Mouse (Mus musculus) limb, embryonic 14.5 days (tissue): ENCODE results near the gene Grm1. TPM values are rescaled to one million over a fixed set of nuclear protein-coding genes. Genes with fewer than 3 reads are reported as not detected.

Experiments
- ATAC-seq: fragments of 200-750 bp; cut with Nextera tagmentation; 2 replicates; pipeline ENCODE4 v1.8.0; 2017; ENCODE audit warnings: low read depth, moderate number of reproducible peaks, moderate TSS enrichment; ENCODE audit not compliant: low FRiP score
- DNase-seq: peaks from one replicate; pipeline ENCODE4 v3.0.0-alpha.2; 2015; ENCODE audit warnings: low spot score
- H3K27ac ChIP-seq: fragments of 300-500 bp; sonication (generic); replicated peaks from 2 replicates; pipeline ENCODE4 v1.5.1; 2014; ENCODE audit warnings: low read depth, mild to moderate bottlenecking, low read length, moderate library complexity, mixed read lengths
- H3K27me3 ChIP-seq: fragments of 300-500 bp; sonication (generic); 2 replicates; pipeline ENCODE4 v1.6.1; 2014; ENCODE audit warnings: low read length, mixed read lengths; ENCODE audit not compliant: control insufficient read depth, insufficient read depth
- H3K36me3 ChIP-seq: fragments of 300-500 bp; sonication (generic); 2 replicates; pipeline ENCODE4 v1.6.1; 2014; ENCODE audit warnings: mild to moderate bottlenecking, low read length, moderate library complexity, mixed read lengths; ENCODE audit not compliant: control insufficient read depth, insufficient read depth
- H3K4me1 ChIP-seq: fragments of 300-500 bp; sonication (generic); 2 replicates; pipeline ENCODE4 v1.6.1; 2014; ENCODE audit warnings: antibody characterized with exemption, low read length, mixed read lengths; ENCODE audit not compliant: control insufficient read depth, insufficient read depth
- H3K4me2 ChIP-seq: fragments of 300-500 bp; sonication (generic); replicated peaks from 2 replicates; pipeline ENCODE4 v1.6.1; 2014; ENCODE audit warnings: low read depth, mild to moderate bottlenecking, low read length, moderate library complexity; ENCODE audit not compliant: severe bottlenecking
- H3K4me3 ChIP-seq: fragments of 300-500 bp; sonication (generic); replicated peaks from 2 replicates; pipeline ENCODE4 v1.5.1; 2014; ENCODE audit warnings: low read length
- H3K9ac ChIP-seq: fragments of 300-500 bp; sonication (generic); 2 replicates; pipeline ENCODE4 v1.6.1; 2014; ENCODE audit warnings: mild to moderate bottlenecking, low read depth, low read length, moderate library complexity; ENCODE audit not compliant: severe bottlenecking
- H3K9me3 ChIP-seq: fragments of 300-500 bp; sonication (generic); 2 replicates; pipeline ENCODE4 v1.6.1; 2016; ENCODE audit warnings: low read length; ENCODE audit not compliant: control insufficient read depth
- POLR2A ChIP-seq: fragments of 200-500 bp; IDR thresholded peaks from 2 replicates; pipeline ENCODE4 v1.8.0; 2012; ENCODE audit warnings: inconsistent platforms, mild to moderate bottlenecking, moderate library complexity, borderline replicate concordance; ENCODE audit not compliant: insufficient read depth, insufficient read length; ENCODE audit errors: extremely low read depth
- WGBS: fragments of 180-500 bp; shearing (Covaris S2); extraction: QIAGEN DNeasy Blood & Tissue Kit; methylation state at CpG from one replicate; pipeline ENCODE4 v1.1.7; 2014; 5-methylcytosine and 5-hydroxymethylcytosine counted together
- polyA plus RNA-seq, 2 experiments: library from polyadenylated mRNA; depleted of rRNA in 1 of 2; stranded (reverse) in 1 of 2; unstranded in 1 of 2; fragments of >200 nt; fragmentation: Nextera tagmentation in 1 of 2; extraction: Ambion mirVana in 1 of 2; gene quantifications; 2 replicates each; pipeline versions ENCODE4 v1.2.1 to v1.2.3; 2012 to 2014

The Grm1 gene
- polyA plus RNA-seq, 2 experiments: 0.08 to 0.19 TPM

DNA sequence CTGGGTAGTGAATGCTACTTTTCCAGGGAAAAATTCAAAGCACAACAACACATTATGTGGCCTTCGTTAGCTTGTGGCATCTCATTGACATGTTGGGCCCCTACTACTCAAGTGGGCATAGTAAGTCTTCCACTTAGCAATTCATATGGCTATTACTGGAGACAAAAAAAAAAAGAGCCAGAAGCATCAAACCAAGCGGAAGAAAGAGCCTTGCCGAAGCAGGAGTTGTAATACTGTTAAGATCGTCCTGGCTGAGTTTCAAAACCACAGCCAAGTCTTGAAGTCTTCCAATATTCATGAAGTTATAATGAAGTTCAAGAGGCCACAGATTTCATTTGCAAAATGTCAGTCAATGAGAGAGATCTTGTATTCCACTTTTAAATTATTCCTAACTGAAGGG is 319.1 kb downstream of the Grm1 start:
- Histone ChIP-seq H3K27ac (no peak overlapping the region), H3K9me3 (no peaks in the 10 kb centered on the region), H3K4me1 (no peaks in the 10 kb centered on the region; the same call in 1 of the 2 replicates), H3K4me3 (no peak overlapping the region), H3K27me3 (no peaks in the 10 kb centered on the region), H3K4me2 (no peak overlapping the region), H3K9ac (no peak overlapping the region), H3K36me3 (no peaks in the 10 kb centered on the region)
- no peak for TF ChIP-seq POLR2A
- 81% methylated on average over 4 of the region's 4 CpGs for WGBS
- DNase-seq: peak; percentile 19
- no peak for ATAC-seq

DNA sequence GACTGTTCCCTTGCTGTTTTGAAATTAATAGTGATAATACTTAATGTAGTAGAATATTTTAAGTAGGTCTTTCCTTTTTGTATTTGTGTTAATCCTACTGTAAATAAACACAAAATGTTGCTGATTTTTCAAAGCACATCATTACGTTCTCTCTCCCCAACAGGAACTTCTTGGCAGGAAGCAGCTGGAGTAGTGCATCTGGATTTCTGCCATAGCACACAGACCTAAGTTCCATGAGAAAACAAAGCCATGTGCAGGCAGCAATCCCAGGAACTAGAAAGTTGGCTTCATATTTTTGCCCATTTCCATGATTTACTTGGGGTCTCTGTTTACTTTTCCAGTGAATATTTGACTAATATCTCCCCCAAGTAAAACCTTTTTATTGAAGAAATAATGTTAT is 320.9 kb downstream of the Grm1 start:
- no peak overlapping the region for H3K27ac ChIP-seq
- no peaks in the 10 kb centered on the region; the same call in 1 of the 2 replicates for H3K4me1 ChIP-seq
- no peak overlapping the region for H3K4me2 ChIP-seq
- H3K4me3 ChIP-seq: no peak overlapping the region
- WGBS: 28% methylated on average over 1 of the region's 1 CpGs
- ATAC-seq: no peak
- H3K9me3 ChIP-seq: no peaks in the 10 kb centered on the region
- DNase-seq: peak; percentile 75
- H3K9ac ChIP-seq: no peak overlapping the region
- no peak for TF ChIP-seq POLR2A
- no peaks in the 10 kb centered on the region for H3K36me3 ChIP-seq
- no peaks in the 10 kb centered on the region for H3K27me3 ChIP-seq

GRCm38 (mm10) chr10:10760801-10761200 is 321.4 kb downstream of the Grm1 start:
- Histone ChIP-seq H3K36me3 (no peaks in the 10 kb centered on the region), H3K9ac (no peak overlapping the region), H3K27ac (no peak overlapping the region), H3K9me3 (no peaks in the 10 kb centered on the region), H3K4me3 (no peak overlapping the region), H3K4me1 (no peaks in the 10 kb centered on the region; the same call in 1 of the 2 replicates), H3K4me2 (no peak overlapping the region), H3K27me3 (no peaks in the 10 kb centered on the region)
- DNase-seq (peak; percentile 40), ATAC-seq (no peak)
- 61% methylated on average over 2 of the region's 2 CpGs for WGBS
- no peak for TF ChIP-seq POLR2A

DNA sequence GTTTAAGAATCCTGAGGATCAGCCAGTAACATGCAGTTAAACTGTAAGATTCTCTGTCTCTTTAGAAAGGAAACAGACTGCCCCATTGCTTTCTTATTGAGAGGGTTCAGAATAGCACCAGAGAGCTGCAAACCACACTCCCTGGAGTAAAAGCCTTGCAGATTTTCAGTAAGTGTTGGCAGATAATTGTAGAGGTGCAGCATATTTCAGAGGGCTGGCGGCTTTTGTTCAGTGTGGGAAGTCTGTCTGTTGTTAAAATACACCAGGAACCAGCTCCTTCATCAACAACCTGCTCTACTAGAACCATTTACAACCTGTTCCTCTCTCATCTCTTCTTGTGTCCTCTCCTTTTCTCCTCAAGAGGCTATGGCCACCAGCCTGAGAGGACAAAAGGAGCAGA is 331.1 kb downstream of the Grm1 start:
- DNase-seq (no peak), ATAC-seq (no peak)
- H3K27ac ChIP-seq: no peak overlapping the region
- no peak overlapping the region for H3K4me3 ChIP-seq
- H3K4me1 ChIP-seq: no peaks in the 10 kb centered on the region
- no peaks in the 10 kb centered on the region for H3K36me3 ChIP-seq
- H3K27me3 ChIP-seq: no peaks in the 10 kb centered on the region
- H3K9ac ChIP-seq: no peak overlapping the region
- no peak for TF ChIP-seq POLR2A
- H3K9me3 ChIP-seq: no peaks in the 10 kb centered on the region
- WGBS: 80% methylated on average over 1 of the region's 1 CpGs
- H3K4me2 ChIP-seq: no peak overlapping the region

- H3K4me2 ChIP-seq: no peak overlapping the region
- H3K4me1 ChIP-seq: no peaks in the 10 kb centered on the region
- no peaks in the 10 kb centered on the region for H3K36me3 ChIP-seq
- 43% methylated on average over 1 of the region's 1 CpGs for WGBS
- ATAC-seq (no peak), DNase-seq (no peak)
- no peaks in the 10 kb centered on the region for H3K9me3 ChIP-seq
- no peak overlapping the region for H3K9ac ChIP-seq
- no peak for TF ChIP-seq POLR2A
- H3K4me3 ChIP-seq: no peak overlapping the region
- no peaks in the 10 kb centered on the region for H3K27me3 ChIP-seq
- H3K27ac ChIP-seq: no peak overlapping the region
Measured at GRCm38 (mm10) chr10:10744097-10744496, 338.1 kb downstream of the Grm1 start.

DNA sequence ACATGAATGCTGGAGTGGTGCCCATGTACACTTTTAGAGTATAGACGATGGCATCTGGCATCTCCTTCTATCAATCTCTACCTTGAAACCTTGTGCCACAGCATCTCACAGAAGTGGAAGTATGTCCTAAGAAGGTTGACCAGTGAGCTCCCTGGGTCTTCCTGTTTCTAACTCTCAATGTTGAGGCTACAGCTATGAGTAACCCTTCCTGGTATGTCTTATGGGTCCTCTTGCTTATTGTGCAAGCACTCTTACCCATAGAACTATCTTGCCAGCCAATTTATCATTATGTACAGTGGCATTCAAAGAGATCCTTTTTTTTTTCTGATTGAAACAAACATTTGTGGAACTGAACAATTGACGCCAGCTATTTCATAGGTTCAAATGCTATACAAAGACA is 340.0 kb downstream of the Grm1 start:
- DNase-seq (no peak), ATAC-seq (no peak)
- Histone ChIP-seq H3K4me3 (no peak overlapping the region), H3K4me2 (no peak overlapping the region), H3K36me3 (no peaks in the 10 kb centered on the region), H3K27me3 (no peaks in the 10 kb centered on the region), H3K9ac (no peak overlapping the region), H3K4me1 (no peaks in the 10 kb centered on the region), H3K9me3 (no peaks in the 10 kb centered on the region), H3K27ac (no peak overlapping the region)
- WGBS: 97% methylated on average over 2 of the region's 2 CpGs
- no peak for TF ChIP-seq POLR2A
